Comparison of ENCODE assay signal across 8 mouse cellular contexts in the genomic region with DNA sequence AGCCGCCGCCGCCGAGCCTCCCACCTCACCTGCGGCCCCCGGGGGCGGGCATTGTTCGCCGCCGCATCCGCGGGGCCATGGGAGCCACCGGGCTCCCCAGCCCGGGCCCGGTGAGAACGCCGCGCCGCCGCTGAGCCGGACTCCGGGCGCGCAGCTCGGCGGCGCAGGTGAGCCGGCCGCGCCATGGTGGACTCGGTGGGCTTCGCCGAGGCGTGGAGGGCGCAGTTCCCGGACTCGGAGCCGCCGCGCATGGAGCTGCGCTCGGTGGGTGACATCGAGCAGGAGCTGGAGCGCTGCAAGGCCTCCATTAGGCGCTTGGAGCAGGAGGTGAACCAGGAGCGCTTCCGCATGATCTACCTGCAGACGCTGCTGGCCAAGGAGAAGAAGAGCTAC. TPM values are rescaled to one million over a fixed set of nuclear protein-coding genes. Genes with fewer than 3 reads are reported as not detected.
DNase-seq lines count a peak whose midpoint lies in the region; ATAC-seq and TF ChIP-seq lines count a peak whose summit lies in the region.

No protein-coding gene starts in this region.

- peaks cover 41% of the 10 kb centered on the region for H3K27me3 ChIP-seq in heart, embryonic 10.5 days (ENCODE audit: insufficient read depth, poor library complexity, severe bottlenecking)
- no peaks in the 10 kb centered on the region for H3K27me3 ChIP-seq in C2C12 (ENCODE audit: control insufficient read depth, insufficient read depth, insufficient read length)
- peaks cover 45% of the 10 kb centered on the region for H3K27me3 ChIP-seq in heart, postnatal 0 days (ENCODE audit: control insufficient read depth, insufficient read depth, low read length)
- peaks cover 51% of the 10 kb centered on the region for H3K27me3 ChIP-seq in liver, embryonic 12.5 days (replicated peaks)

- no peak for TF ChIP-seq CTCF in C2C12 (IDR thresholded peaks at IDR 0.05; ENCODE audit: control insufficient read depth, insufficient read depth, insufficient read length)
- TF ChIP-seq CTCF in heart, postnatal 0 days (IDR thresholded peaks at IDR 0.05; ENCODE audit: low read depth), result no peak

- no peak for DNase-seq in heart, embryonic 10.5 days (ENCODE audit: low spot score)
- DNase-seq in heart, postnatal 25 days (ENCODE audit: low spot score), result no peak
- DNase-seq in cerebellum, adult 18-20 months, result peak; percentile 25 to 62
- no peak for DNase-seq in heart, postnatal 0 days (ENCODE audit: low spot score)
- peak; percentile 28 to 30 for DNase-seq in spleen, postnatal 10 days (ENCODE audit: low spot score in 2 of 2)
- no peak for DNase-seq in ovary, postnatal 10 days (ENCODE audit: low spot score)

- peak overlapping the region; percentile 76 for H3ac ChIP-seq in C2C12 (ENCODE audit: control insufficient read depth, insufficient read length, low read depth)

- peaks cover 52% of the 10 kb centered on the region for H3K79me2 ChIP-seq in C2C12 (ENCODE audit: control insufficient read depth, insufficient read depth)

- H3K4me1 ChIP-seq in heart, embryonic 10.5 days, result peaks cover 54% of the 10 kb centered on the region
- peaks cover 27% of the 10 kb centered on the region for H3K4me1 ChIP-seq in heart, postnatal 0 days (ENCODE audit: control insufficient read depth, insufficient read depth)
- H3K4me1 ChIP-seq in liver, embryonic 12.5 days, result peaks cover 83% of the 10 kb centered on the region

- peak; percentile 24 for ATAC-seq in heart, postnatal 0 days (ENCODE audit: insufficient read depth, low read depth)
- peak; percentile 2; the same call in 1 of the 2 replicates for ATAC-seq in liver, embryonic 12.5 days

- intact Hi-C loops in heart, postnatal 25 days (cut with DNase I), result loop anchor here (5.0 kb wide), 1 partner anchor 41 kb away; no protein-coding TSS in a partner anchor

- peaks cover 46% of the 10 kb centered on the region for H3K79me3 ChIP-seq in C2C12 (ENCODE audit: low read depth)

- peak overlapping the region; percentile 97 for H3K4me2 ChIP-seq in heart, postnatal 0 days (ENCODE audit: low read depth, low read length)
- peak overlapping the region; percentile 88 for H3K4me2 ChIP-seq in liver, embryonic 12.5 days

- H3K27ac ChIP-seq in heart, embryonic 10.5 days, result peak overlapping the region; percentile 91
- no peak overlapping the region for H3K27ac ChIP-seq in heart, postnatal 0 days (ENCODE audit: low read depth)
- H3K27ac ChIP-seq in liver, embryonic 12.5 days, result peak overlapping the region; percentile 68

- H3K4me3 ChIP-seq in heart, embryonic 10.5 days, result peak overlapping the region; percentile 91
- peak overlapping the region; percentile 65 for H3K4me3 ChIP-seq in C2C12 (ENCODE audit: insufficient read depth, poor library complexity, severe bottlenecking)
- peak overlapping the region; percentile 87 for H3K4me3 ChIP-seq in heart, postnatal 0 days (ENCODE audit: low read depth, low read length)
- peak overlapping the region; percentile 72 for H3K4me3 ChIP-seq in liver, embryonic 12.5 days

- H3K36me3 ChIP-seq in heart, embryonic 10.5 days, result peaks cover 14% of the 10 kb centered on the region; the same call in 1 of the 2 replicates
- H3K36me3 ChIP-seq in C2C12 (ENCODE audit: control insufficient read depth, insufficient read depth), result peaks cover 5% of the 10 kb centered on the region
- H3K36me3 ChIP-seq in heart, postnatal 0 days (replicated peaks; ENCODE audit: control insufficient read depth, insufficient read depth, low read length), result no peaks in the 10 kb centered on the region
- peaks cover 5% of the 10 kb centered on the region; the same call in 1 of the 2 replicates for H3K36me3 ChIP-seq in liver, embryonic 12.5 days

- TF ChIP-seq EP300 in heart, postnatal 0 days (IDR thresholded peaks at IDR 0.05; ENCODE audit: low read depth), result no peak

- peak overlapping the region; percentile 65 for H3K9ac ChIP-seq in heart, postnatal 0 days (replicated peaks; ENCODE audit: low read depth, low read length)
- H3K9ac ChIP-seq in liver, embryonic 12.5 days, result peak overlapping the region; percentile 71

- no peaks in the 10 kb centered on the region for H3K9me3 ChIP-seq in heart, embryonic 10.5 days
- no peaks in the 10 kb centered on the region for H3K9me3 ChIP-seq in heart, postnatal 0 days (replicated peaks; ENCODE audit: control insufficient read depth, low read length)
- H3K9me3 ChIP-seq in liver, embryonic 12.5 days (replicated peaks), result no peaks in the 10 kb centered on the region

- under 1% methylated on average over 48 of the region's 48 CpGs for WGBS in heart, embryonic 10.5 days
- WGBS in heart, postnatal 0 days, result under 1% methylated on average over 19 of the region's 48 CpGs
- WGBS in liver, embryonic 12.5 days (ENCODE audit: insufficient replicate concordance), result 1% methylated on average over 48 of the region's 48 CpGs

TF ChIP-seq in C2C12, 6 proteins besides CTCF, POLR2A, EP300 and RAD21:
- TF ChIP-seq MYOG (IDR thresholded peaks at IDR 0.05; ENCODE audit: control insufficient read depth, extremely low read depth, insufficient read length) (no peak), USF1 (IDR thresholded peaks at IDR 0.05; ENCODE audit: low read depth) (no peak), MAX (IDR thresholded peaks at IDR 0.05) (no peak), MYOD1 (IDR thresholded peaks at IDR 0.05; ENCODE audit: control insufficient read depth, insufficient read length, low read depth) (no peak), FOSL1 (IDR thresholded peaks at IDR 0.05; ENCODE audit: insufficient read depth, low read length, poor library complexity, severe bottlenecking) (no peak), CEBPB (IDR thresholded peaks at IDR 0.05; ENCODE audit: low read depth) (no peak)

RNA-seq across cellular contexts. Expression of a gene that starts 0.4 kb away (rescaled TPM):
- 26.6 and 41.3 TPM in 2 replicates for polyA plus RNA-seq in heart, embryonic 10.5 days (2016; fragmentation: Nextera tagmentation; extraction: Ambion mirVana)
- total RNA-seq in heart, postnatal 25 days (2021), result 1 to 10 TPM; 9.8 TPM
- 16.1 TPM for polyA plus RNA-seq in C2C12 (2012; fragmentation: generic; extraction: Trizol)
- 11.4 and 12.1 TPM in 2 replicates for total RNA-seq in heart, postnatal 0 days (2014; rRNA removed; ENCODE audit: low replicate concordance)
- 9.3 and 10.2 TPM in 2 replicates for polyA plus RNA-seq in heart, postnatal 0 days (2015; fragmentation: Nextera tagmentation; extraction: Ambion mirVana)
- polyA plus RNA-seq in liver, embryonic 12.5 days (2016; fragmentation: Nextera tagmentation; extraction: Ambion mirVana), result 2.2 and 2.4 TPM in 2 replicates

RNA-seq across cellular contexts. Expression of a gene that starts 24.0 kb away (rescaled TPM):
- 5.8 and 8.6 TPM in 2 replicates for polyA plus RNA-seq in heart, embryonic 10.5 days (2016; fragmentation: Nextera tagmentation; extraction: Ambion mirVana)
- total RNA-seq in heart, postnatal 25 days (2021), result under 1 TPM; 0.49 to 0.50 TPM
- 0.67 TPM for polyA plus RNA-seq in C2C12 (2012; fragmentation: generic; extraction: Trizol)
- 1.4 and 3.6 TPM in 2 replicates for total RNA-seq in heart, postnatal 0 days (2014; rRNA removed; ENCODE audit: low replicate concordance)
- 1.4 and 1.5 TPM in 2 replicates for polyA plus RNA-seq in heart, postnatal 0 days (2015; fragmentation: Nextera tagmentation; extraction: Ambion mirVana)
- polyA plus RNA-seq in liver, embryonic 12.5 days (2016; fragmentation: Nextera tagmentation; extraction: Ambion mirVana), result 3.4 and 4.1 TPM in 2 replicates

RNA-seq across cellular contexts. Expression of a gene that starts 28.5 kb away (rescaled TPM):
- not detected in 2 replicates for polyA plus RNA-seq in heart, embryonic 10.5 days (2016; fragmentation: Nextera tagmentation; extraction: Ambion mirVana)
- not detected for total RNA-seq in heart, postnatal 25 days (2021)
- not detected for polyA plus RNA-seq in C2C12 (2012; fragmentation: generic; extraction: Trizol)
- 0.81 TPM in 1 of 2 replicates, not detected in the other for total RNA-seq in heart, postnatal 0 days (2014; rRNA removed; ENCODE audit: low replicate concordance)
- 0.47 TPM in 1 of 2 replicates, not detected in the other for polyA plus RNA-seq in heart, postnatal 0 days (2015; fragmentation: Nextera tagmentation; extraction: Ambion mirVana)
- 0.08 TPM in 1 of 2 replicates, not detected in the other for polyA plus RNA-seq in liver, embryonic 12.5 days (2016; fragmentation: Nextera tagmentation; extraction: Ambion mirVana)

Comparison
In these comparisons a context has a peak if more than half of its experiments do, and no peak if none do; other contexts are left out.
1. DNase-seq: peak in cerebellum, adult 18-20 months (2 of 2) and spleen, postnatal 10 days (2 of 2); none in heart, embryonic 10.5 days (single experiment), heart, postnatal 25 days (single experiment), heart, postnatal 0 days (single experiment) and ovary, postnatal 10 days (single experiment).
2. Peak in every context shown above with its lines, with median percentiles within 50 percentile points of each other: H3K4me3 ChIP-seq.